Mouse (Mus musculus): ENCODE data around the gene Nploc4.

Gene Nploc4

GRCm38 (mm10) chr11:120377337-120377736 lies 60.2 kb downstream of the Nploc4 start:
- DNase-seq: no peak

- no peak for DNase-seq
These were observed 61.0 kb downstream of the Nploc4 start for GRCm38 (mm10) chr11:120376302-120377160.

- DNase-seq: no peak
These were observed 62.2 kb downstream of the Nploc4 start for GRCm38 (mm10) chr11:120375324-120375723.

GRCm38 (mm10) chr11:120373820-120374586 lies 63.5 kb downstream of the Nploc4 start:
- DNase-seq: peak; percentile 63

- no peak for DNase-seq
These were observed 64.5 kb downstream of the Nploc4 start for GRCm38 (mm10) chr11:120373025-120373424.

GRCm38 (mm10) chr11:120369656-120370055 lies 67.9 kb downstream of the Nploc4 start:
- peak; percentile 76 for DNase-seq

- no peak for DNase-seq
These were observed 71.0 kb downstream of the Nploc4 start for GRCm38 (mm10) chr11:120366443-120367027.

- DNase-seq: no peak
These were observed 74.6 kb downstream of the Nploc4 start for GRCm38 (mm10) chr11:120362891-120363290.

GRCm38 (mm10) chr11:120361295-120361694 lies 76.2 kb downstream of the Nploc4 start, which contains the start of gene Fscn2:
Gene Fscn2 (plus strand): TSS chr11:120361534.
- DNase-seq: no peak

- no peak for DNase-seq
These were observed 76.8 kb downstream of the Nploc4 start for GRCm38 (mm10) chr11:120360755-120361154.

- DNase-seq: peak; percentile 67
These were observed 77.4 kb downstream of the Nploc4 start for GRCm38 (mm10) chr11:120360062-120360461.

- no peak for DNase-seq
These were observed 78.1 kb downstream of the Nploc4 start for GRCm38 (mm10) chr11:120359391-120359790.

GRCm38 (mm10) chr11:120357791-120358401 lies 79.6 kb downstream of the Nploc4 start:
- DNase-seq: peak; percentile 56

- no peak for DNase-seq
These were observed 80.6 kb downstream of the Nploc4 start for GRCm38 (mm10) chr11:120356900-120357299.

GRCm38 (mm10) chr11:120356319-120356840 lies 81.1 kb downstream of the Nploc4 start:
- no peak for DNase-seq

GRCm38 (mm10) chr11:120355277-120356039 lies 82.0 kb downstream of the Nploc4 start:
- DNase-seq: no peak

- no peak for DNase-seq
These were observed 82.9 kb downstream of the Nploc4 start for GRCm38 (mm10) chr11:120354304-120355276.

GRCm38 (mm10) chr11:120353500-120354303 lies 83.8 kb downstream of the Nploc4 start:
- peak; percentile 92 for DNase-seq

- no peak for DNase-seq
These were observed 84.8 kb downstream of the Nploc4 start for GRCm38 (mm10) chr11:120352571-120353290.
